Mouse (Mus musculus) neural tube, embryonic 14.5 days (tissue): ENCODE results near the gene Tep1. TPM values are rescaled to one million over a fixed set of nuclear protein-coding genes. Genes with fewer than 3 reads are reported as not detected.

Experiments used
- ATAC-seq: fragments of 200-750 bp; cut with Nextera tagmentation; 2 replicates; pipeline ENCODE4 v1.8.0; 2017; ENCODE audit warnings: low read depth, mild to moderate bottlenecking, moderate TSS enrichment, moderate library complexity
- H3K27ac ChIP-seq: fragments of 300-500 bp; sonication (generic); 2 replicates; pipeline ENCODE4 v1.5.1; 2014; ENCODE audit warnings: low read depth, mild to moderate bottlenecking, control low read depth, low read length, moderate library complexity, mixed read lengths
- H3K27me3 ChIP-seq: fragments of 300-500 bp; sonication (generic); 2 replicates; pipeline ENCODE4 v1.6.1; 2014; ENCODE audit warnings: low read length; ENCODE audit not compliant: control insufficient read depth, insufficient read depth
- H3K36me3 ChIP-seq: fragments of 300-500 bp; sonication (generic); 2 replicates; pipeline ENCODE4 v1.6.1; 2014; ENCODE audit warnings: low read length, mixed read lengths; ENCODE audit not compliant: control insufficient read depth, insufficient read depth
- H3K4me1 ChIP-seq: fragments of 300-500 bp; sonication (generic); 2 replicates; pipeline ENCODE4 v1.6.1; 2014; ENCODE audit warnings: low read length; ENCODE audit not compliant: control insufficient read depth, insufficient read depth
- H3K4me2 ChIP-seq: fragments of 300-500 bp; sonication (generic); 2 replicates; pipeline ENCODE4 v1.6.1; 2014; ENCODE audit warnings: mild to moderate bottlenecking, low read depth, low read length, control low read depth
- H3K4me3 ChIP-seq: fragments of 300-500 bp; sonication (generic); 2 replicates; pipeline ENCODE4 v1.5.1; 2014; ENCODE audit warnings: low read depth, low read length, control low read depth, mixed read lengths
- H3K9ac ChIP-seq: fragments of 300-500 bp; sonication (generic); replicated peaks from 2 replicates; pipeline ENCODE4 v1.6.1; 2014; ENCODE audit warnings: low read depth, mild to moderate bottlenecking, control low read depth, low read length, mixed read lengths
- H3K9me3 ChIP-seq: fragments of 300-500 bp; sonication (generic); 2 replicates; pipeline ENCODE4 v1.6.1; 2016; ENCODE audit warnings: low read length; ENCODE audit not compliant: control insufficient read depth
- WGBS: fragments of 180-500 bp; shearing (Covaris S2); extraction: QIAGEN DNeasy Blood & Tissue Kit; methylation state at CpG from one replicate; pipeline ENCODE4 v1.1.7; 2014; 5-methylcytosine and 5-hydroxymethylcytosine counted together
- polyA plus RNA-seq: library from polyadenylated mRNA; unstranded; fragments of >200 nt; fragmentation: Nextera tagmentation; extraction: Ambion mirVana; gene quantifications from 2 replicates; pipeline ENCODE4 v1.2.1, GENCODE M21; 2014

The Tep1 gene
- polyA plus RNA-seq, 1 experiment from 2014 or later: 3.1 TPM

GRCm38 (mm10) chr14:50896747-50897373 lies 26.5 kb upstream of the Tep1 start:
- H3K27me3 ChIP-seq: peaks cover 3% of the 10 kb centered on the region; the same call in 1 of the 2 replicates
- H3K9me3 ChIP-seq: no peaks in the 10 kb centered on the region
- no peaks in the 10 kb centered on the region for H3K36me3 ChIP-seq
- peak; percentile 88 for ATAC-seq
- peak overlapping the region; percentile 59 for H3K9ac ChIP-seq
- peaks cover 4% of the 10 kb centered on the region; the same call in 1 of the 2 replicates for H3K4me1 ChIP-seq
- WGBS: 20% methylated on average over 23 of the region's 23 CpGs
- H3K4me3 ChIP-seq: peak overlapping the region; percentile 47
- H3K27ac ChIP-seq: no peak overlapping the region
- peak overlapping the region; percentile 86 for H3K4me2 ChIP-seq

GRCm38 (mm10) chr14:50895985-50896746 lies 25.8 kb upstream of the Tep1 start:
- peak overlapping the region; percentile 47 for H3K4me3 ChIP-seq
- peaks cover 4% of the 10 kb centered on the region; the same call in 1 of the 2 replicates for H3K4me1 ChIP-seq
- peak overlapping the region; percentile 59 for H3K9ac ChIP-seq
- no peaks in the 10 kb centered on the region for H3K36me3 ChIP-seq
- H3K27me3 ChIP-seq: peaks cover 3% of the 10 kb centered on the region; the same call in 1 of the 2 replicates
- peak overlapping the region; percentile 86 for H3K4me2 ChIP-seq
- H3K27ac ChIP-seq: no peak overlapping the region
- ATAC-seq: peak; percentile 61
- WGBS: 19% methylated on average over 19 of the region's 19 CpGs
- H3K9me3 ChIP-seq: no peaks in the 10 kb centered on the region

DNA sequence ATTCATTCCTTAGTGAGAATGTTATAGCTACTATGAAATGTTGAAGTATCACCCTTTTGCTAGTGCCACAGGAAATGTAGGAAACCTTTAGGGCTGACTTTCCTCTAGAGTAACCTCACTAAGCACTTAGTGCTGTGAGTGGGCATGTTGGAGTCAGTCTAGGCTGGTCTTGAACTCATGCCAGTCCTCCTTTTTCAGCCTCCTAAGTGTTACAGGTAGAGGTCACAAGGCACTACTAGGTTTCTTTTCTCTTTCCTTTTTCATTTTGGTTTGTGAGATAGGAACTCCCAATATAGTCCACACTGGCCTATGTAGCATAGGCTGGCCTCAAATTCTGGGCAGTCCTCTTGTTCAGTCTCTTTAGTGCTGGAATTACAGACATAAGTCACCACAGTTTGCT lies 25.0 kb upstream of the Tep1 start:
- Histone ChIP-seq H3K27me3 (peaks cover 3% of the 10 kb centered on the region; the same call in 1 of the 2 replicates), H3K9ac (no peak overlapping the region), H3K4me1 (peaks cover 4% of the 10 kb centered on the region; the same call in 1 of the 2 replicates), H3K9me3 (no peaks in the 10 kb centered on the region), H3K4me3 (no peak overlapping the region), H3K27ac (no peak overlapping the region), H3K36me3 (no peaks in the 10 kb centered on the region), H3K4me2 (peak overlapping the region; percentile 86)
- ATAC-seq: no peak

GRCm38 (mm10) chr14:50892541-50893459 lies 22.4 kb upstream of the Tep1 start:
- H3K4me2 ChIP-seq: no peak overlapping the region
- H3K27ac ChIP-seq: no peak overlapping the region
- no peaks in the 10 kb centered on the region for H3K36me3 ChIP-seq
- WGBS: 87% methylated on average over 22 of the region's 22 CpGs
- no peaks in the 10 kb centered on the region for H3K9me3 ChIP-seq
- peaks cover 4% of the 10 kb centered on the region; the same call in 1 of the 2 replicates for H3K4me1 ChIP-seq
- H3K27me3 ChIP-seq: peaks cover 3% of the 10 kb centered on the region; the same call in 1 of the 2 replicates
- H3K9ac ChIP-seq: no peak overlapping the region
- ATAC-seq: no peak
- no peak overlapping the region for H3K4me3 ChIP-seq

- no peak overlapping the region for H3K4me3 ChIP-seq
- H3K27me3 ChIP-seq: peaks cover 3% of the 10 kb centered on the region; the same call in 1 of the 2 replicates
- H3K9me3 ChIP-seq: no peaks in the 10 kb centered on the region
- WGBS: 87% methylated on average over 7 of the region's 7 CpGs
- no peak overlapping the region for H3K27ac ChIP-seq
- peaks cover 4% of the 10 kb centered on the region; the same call in 1 of the 2 replicates for H3K4me1 ChIP-seq
- ATAC-seq: no peak
- no peak overlapping the region for H3K4me2 ChIP-seq
- H3K9ac ChIP-seq: no peak overlapping the region
- H3K36me3 ChIP-seq: no peaks in the 10 kb centered on the region
Observed at GRCm38 (mm10) chr14:50892091-50892490, 21.7 kb upstream of the Tep1 start.

DNA sequence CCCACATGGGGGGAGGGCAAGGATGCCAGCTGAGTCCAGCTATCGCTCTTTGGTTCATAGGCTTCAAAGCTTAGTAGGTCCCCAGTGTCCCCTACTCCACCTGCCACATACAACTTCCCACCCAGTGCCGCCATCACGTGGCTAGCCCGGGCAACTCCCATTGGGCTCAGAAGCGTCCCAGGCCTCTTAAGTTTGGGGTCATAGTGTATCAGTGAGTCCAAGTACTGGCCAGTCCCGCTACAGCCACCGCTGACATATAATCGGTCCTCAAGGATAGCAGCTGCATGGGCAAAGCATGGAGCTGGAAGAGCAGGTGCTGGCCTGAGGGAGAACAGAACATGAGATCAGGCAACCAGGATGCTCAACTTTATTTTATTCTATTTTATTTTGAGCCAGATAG lies 21.3 kb upstream of the Tep1 start:
- H3K9ac ChIP-seq: no peak overlapping the region
- no peak for ATAC-seq

DNA sequence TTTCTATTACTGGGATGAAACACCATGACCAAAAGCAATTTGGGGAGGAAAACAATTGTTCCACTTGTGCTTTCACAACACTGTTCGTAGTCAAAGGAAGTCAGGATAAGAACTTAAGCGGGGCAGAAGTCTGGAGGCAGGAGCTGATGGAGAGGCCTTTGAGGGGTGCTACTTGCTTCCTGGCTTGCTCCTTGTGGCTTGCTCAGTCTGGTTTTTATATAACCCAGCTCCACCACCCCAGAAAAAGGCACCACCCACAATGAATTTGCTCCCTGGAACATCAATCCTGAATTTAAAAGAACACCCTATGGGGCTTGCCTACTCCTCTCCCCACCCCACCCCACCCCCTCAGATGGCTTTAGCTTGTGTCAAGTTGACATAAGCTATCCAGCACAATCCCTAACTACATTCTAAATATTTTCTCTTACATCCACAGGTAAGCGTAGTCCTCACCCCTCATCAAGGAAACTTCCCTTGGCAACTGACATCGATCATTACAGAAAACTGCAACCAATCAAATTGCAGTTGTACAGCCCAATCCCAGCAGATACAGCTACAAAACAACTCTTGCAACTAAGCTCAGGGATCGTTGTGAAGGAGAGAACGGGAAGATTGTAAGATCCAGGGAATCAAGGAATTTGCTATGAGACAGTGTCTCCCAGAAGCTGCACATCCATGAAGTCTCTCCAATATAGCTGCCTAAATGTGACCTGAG lies 6.0 kb upstream of the Tep1 start:
- Histone ChIP-seq H3K4me2 (no peak overlapping the region), H3K9ac (no peak overlapping the region), H3K36me3 (no peaks in the 10 kb centered on the region), H3K4me3 (no peak overlapping the region), H3K4me1 (no peaks in the 10 kb centered on the region), H3K27me3 (no peaks in the 10 kb centered on the region), H3K27ac (no peak overlapping the region), H3K9me3 (no peaks in the 10 kb centered on the region)
- WGBS: 87% methylated on average over 6 of the region's 6 CpGs
- ATAC-seq: no peak

More for the DNA sequence above, 21.3 kb upstream of the Tep1 start:
- Histone ChIP-seq H3K4me3 (no peak overlapping the region), H3K36me3 (no peaks in the 10 kb centered on the region), H3K9me3 (no peaks in the 10 kb centered on the region), H3K4me1 (peaks cover 3% of the 10 kb centered on the region; the same call in 1 of the 2 replicates), H3K4me2 (no peak overlapping the region), H3K27ac (no peak overlapping the region), H3K27me3 (peaks cover 3% of the 10 kb centered on the region; the same call in 1 of the 2 replicates)
- WGBS: 89% methylated on average over 8 of the region's 8 CpGs

DNA sequence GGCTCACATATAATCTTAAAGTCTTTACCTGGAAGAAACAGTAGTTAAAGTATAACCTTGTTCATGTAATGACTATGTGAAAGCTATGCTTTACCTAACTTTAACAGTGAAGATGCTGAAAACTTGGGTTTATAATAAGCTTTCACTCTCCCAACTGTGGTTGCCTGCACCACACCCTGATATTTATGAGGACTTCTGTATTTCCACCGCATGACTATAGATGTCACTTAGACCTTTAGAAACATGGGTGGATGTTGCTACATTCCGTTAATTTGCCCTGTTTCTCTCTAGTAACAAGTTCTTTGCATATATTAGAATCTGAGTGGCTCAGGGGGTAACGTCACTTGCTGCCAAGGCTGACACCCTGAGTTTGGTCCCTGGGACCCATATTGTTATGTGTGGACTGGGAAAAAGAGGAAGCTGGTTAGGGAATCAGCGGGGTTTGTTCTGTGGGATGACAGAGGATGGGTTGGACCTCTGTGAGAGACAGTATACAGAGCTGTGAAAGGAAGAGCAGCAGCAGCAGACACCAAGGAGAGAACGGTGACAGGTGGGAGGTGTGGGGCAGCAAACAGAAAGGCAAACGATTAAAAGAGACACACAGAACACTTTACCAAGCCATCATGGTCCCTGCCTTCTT lies 5.4 kb upstream of the Tep1 start:
- Histone ChIP-seq H3K27me3 (no peaks in the 10 kb centered on the region), H3K4me3 (no peak overlapping the region), H3K4me1 (peaks cover 2% of the 10 kb centered on the region; the same call in 1 of the 2 replicates), H3K4me2 (no peak overlapping the region), H3K27ac (no peak overlapping the region), H3K9ac (no peak overlapping the region), H3K9me3 (no peaks in the 10 kb centered on the region), H3K36me3 (no peaks in the 10 kb centered on the region)
- WGBS: 80% methylated on average over 6 of the region's 6 CpGs
- ATAC-seq: no peak
